Mouse (Mus musculus): ENCODE measurements at regions not wholly inside any gene's neighbourhood (a gene's known extent, or its start where the extent isn't known, plus 50 kb on each side); places are given as distances from the start of the nearest gene placed in this dataset.

- TF ChIP-seq CTCF (IDR thresholded peaks at IDR 0.05; ENCODE audit: insufficient read depth, low read length): no peak
- no peak for TF ChIP-seq POLR2A (IDR thresholded peaks at IDR 0.05; ENCODE audit: borderline replicate concordance, extremely low read depth, low read depth, low read length)
Observed at GRCm38 (mm10) chr1:47486087-47486486, 593.4 kb upstream of the Slc39a10 start.

Measured in lung, adult 2 months (tissue).